Mouse (Mus musculus): Measurements from ENCODE around the gene Taf3.

Gene Taf3

DNA sequence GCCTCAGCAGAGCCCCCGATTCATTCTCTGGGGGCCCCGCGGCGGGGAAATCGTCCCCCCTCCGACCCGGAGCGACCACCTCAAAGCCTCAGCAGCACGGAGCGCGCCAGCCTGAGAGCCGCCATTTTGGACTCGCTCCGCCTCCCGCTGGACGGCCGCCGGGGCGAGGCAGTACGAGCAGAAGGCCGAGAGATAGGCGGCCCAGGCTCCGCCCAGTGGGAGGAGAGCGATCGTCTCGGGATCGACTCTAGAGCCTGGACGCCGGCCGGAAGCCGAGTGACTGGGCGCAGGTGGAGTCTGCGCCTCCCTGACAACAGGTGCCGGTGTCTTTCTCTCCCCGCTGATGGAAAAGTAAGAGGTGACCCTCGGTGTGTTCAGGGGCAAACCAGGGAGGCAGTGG lies at the start of gene Taf3:
Gene Taf3, minus strand, starts transcription at position 136 of the 400 bp plus-strand sequence.
- in situ Hi-C loops (cut with MboI, MseI): loop anchor here in 1 of 2 experiments (5.0 kb wide), 1 partner anchor 34 kb away; the partner anchor contains the start of genes Atp5c1 and Kin

GRCm38 (mm10) chr2:10094327-10095100 lies 46.1 kb upstream of the Taf3 start:
- in situ Hi-C loops (cut with MboI, MseI): no loop called here

DNA sequence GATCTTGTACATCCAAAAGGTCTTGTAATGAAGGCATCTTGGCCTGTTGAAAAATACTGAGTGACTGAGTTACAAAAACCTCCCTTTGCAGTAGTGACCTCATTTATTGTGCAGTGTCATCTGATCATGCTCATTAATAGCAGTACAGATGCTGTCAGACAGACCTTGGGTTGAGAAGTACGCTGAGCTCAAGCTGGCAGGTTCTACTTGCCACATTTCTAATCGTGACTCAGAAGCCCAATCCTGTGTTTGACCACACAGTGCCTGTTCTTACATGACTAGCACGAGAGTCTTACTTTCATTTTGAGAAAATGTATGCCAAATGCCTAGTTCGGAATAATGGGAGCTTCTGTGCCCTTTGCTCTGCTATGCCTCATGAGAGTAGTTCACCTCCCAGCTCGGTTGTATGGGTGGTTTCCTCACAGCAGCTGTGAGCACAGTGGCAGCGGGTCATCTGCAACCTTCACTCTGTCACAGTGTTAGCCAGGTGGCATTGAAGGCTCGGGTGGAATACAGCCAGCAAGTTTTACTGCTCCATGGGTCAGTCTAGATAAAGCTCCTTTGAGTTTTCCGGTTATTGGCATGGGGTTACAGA lies 39.0 kb upstream of the Taf3 start:
- in situ Hi-C loops (cut with MboI, MseI): loop anchor here in 1 of 2 experiments (10.0 kb wide), 1 partner anchor 1087 kb away; the partner anchor contains the start of gene Prkcq

GRCm38 (mm10) chr2:10082737-10083136 lies 34.3 kb upstream of the Taf3 start:
- in situ Hi-C loops (cut with MboI, MseI): loop anchor here (5.0 to 10.0 kb wide), 2 partner anchors 35 to 1092 kb away; partner anchors contain the start of genes Prkcq (in 1 of the 2) and Taf3 (in 1 of the 2)

GRCm38 (mm10) chr2:10081453-10082080 lies 33.2 kb upstream of the Taf3 start:
- in situ Hi-C loops (cut with MboI, MseI): loop anchor here (5.0 to 10.0 kb wide), 2 partner anchors 34 to 1093 kb away; partner anchors contain the start of genes Prkcq (in 1 of the 2) and Taf3 (in 1 of the 2)

- in situ Hi-C loops (cut with MboI, MseI): loop anchor here (5.0 to 10.0 kb wide), 2 partner anchors 33 to 1094 kb away; partner anchors contain the start of genes Prkcq (in 1 of the 2) and Taf3 (in 1 of the 2)
Measured at GRCm38 (mm10) chr2:10080310-10081010, 32.1 kb upstream of the Taf3 start, which contains the start of the genes Atp5c1 and Kin. Atp5c1 (minus strand) TSS chr2:10080510. Kin (plus strand) TSS chr2:10080593.

DNA sequence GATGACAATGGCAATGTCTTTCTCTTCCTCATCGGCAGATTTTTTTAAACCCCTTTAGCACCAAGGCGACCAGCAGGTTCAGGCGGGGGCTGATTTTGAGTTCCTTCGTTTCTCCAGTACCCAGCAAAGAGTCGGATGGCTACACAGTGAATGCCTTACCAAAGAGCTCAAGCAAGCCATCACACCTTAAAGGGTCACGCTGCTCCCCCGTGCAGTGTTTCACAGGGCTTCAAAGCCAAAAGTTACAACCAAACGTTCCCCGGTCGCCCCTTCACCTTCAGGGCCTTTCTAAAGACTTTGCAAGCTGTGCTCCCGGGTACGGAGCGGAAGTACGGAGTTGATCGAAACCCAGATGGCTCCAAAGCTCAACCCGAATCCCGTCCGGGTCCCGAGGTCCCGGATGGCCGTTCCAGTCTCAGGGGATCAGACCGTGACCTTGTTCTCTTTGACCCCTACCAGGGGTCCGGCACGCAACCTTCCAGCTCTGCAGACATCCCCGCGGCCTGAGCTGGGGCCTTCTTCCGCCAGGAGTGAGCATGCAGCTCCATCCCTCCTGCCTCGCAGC lies 31.4 kb upstream of the Taf3 start:
- in situ Hi-C loops (cut with MboI, MseI): loop anchor here (5.0 to 10.0 kb wide), 2 partner anchors 33 to 1095 kb away; partner anchors contain the start of genes Prkcq (in 1 of the 2) and Taf3 (in 1 of the 2)

- in situ Hi-C loops (cut with MboI, MseI): no loop called here
Measured at GRCm38 (mm10) chr2:10076675-10077074, 28.3 kb upstream of the Taf3 start.

DNA sequence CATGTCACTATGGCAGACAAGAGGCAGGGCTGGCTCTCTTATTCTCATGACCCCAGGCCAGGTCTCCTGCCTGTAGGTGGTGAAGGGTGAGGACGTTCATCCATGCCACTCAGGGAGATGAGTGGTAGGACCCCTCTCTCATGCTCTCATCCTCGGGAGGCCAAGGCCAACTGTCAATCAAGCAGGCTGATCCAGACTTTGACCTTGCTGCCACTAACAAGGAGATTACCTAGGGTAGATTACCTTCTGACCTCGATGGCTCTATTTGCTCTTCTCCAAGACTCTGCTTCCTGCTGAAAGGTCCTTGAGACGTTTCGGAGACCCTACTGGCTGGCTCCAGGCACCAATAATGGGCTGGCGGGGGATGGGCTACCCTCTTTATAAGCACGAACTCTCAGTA lies 26.1 kb upstream of the Taf3 start:
- in situ Hi-C loops (cut with MboI, MseI): no loop called here

DNA sequence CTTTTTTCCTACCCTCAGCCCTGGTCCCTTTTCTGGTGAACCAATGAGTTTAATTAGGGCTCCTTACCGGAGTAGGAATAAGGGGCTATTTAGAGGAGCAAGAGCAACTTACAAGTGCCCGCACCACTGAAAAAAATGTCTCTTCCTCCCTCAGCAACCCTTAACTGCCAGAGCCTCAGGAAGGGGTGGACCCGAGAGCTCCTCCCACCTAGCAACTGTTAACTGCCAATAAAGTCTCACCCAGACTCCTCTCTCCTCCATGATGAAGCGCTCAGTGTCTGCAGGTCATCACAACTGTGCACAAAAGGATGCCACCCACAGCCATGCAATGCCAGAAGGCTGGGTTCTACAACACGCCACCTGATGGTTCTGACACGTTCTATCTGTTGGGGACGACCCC lies 23.4 kb upstream of the Taf3 start:
- in situ Hi-C loops (cut with MboI, MseI): no loop called here

DNA sequence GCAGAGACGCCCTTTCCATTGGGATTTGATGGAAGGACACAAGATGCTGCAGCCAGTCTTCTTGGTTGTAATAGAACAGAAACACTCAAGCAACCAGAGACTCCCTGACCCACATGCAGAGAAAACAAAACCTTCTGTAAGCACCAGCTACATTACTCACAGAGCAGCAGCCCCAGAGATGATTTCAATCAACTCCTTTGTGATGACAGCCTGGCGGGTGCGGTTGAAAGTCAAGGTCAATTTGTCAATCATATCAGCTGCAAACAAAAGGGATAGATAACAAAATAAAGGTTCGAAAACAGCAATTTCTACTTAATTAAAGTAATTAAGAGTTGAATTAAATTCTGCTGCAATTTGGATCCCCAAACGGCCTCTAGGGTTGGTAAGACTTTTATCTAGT lies 10.4 kb upstream of the Taf3 start:
- in situ Hi-C loops (cut with MboI, MseI): loop anchor here in 1 of 2 experiments (10.0 kb wide), 1 partner anchor 1606 kb away; no protein-coding TSS in a partner anchor

- in situ Hi-C loops (cut with MboI, MseI): loop anchor here in 1 of 2 experiments (10.0 kb wide), 1 partner anchor 1613 kb away; no protein-coding TSS in a partner anchor
Measured at GRCm38 (mm10) chr2:10051996-10052395, 3.6 kb upstream of the Taf3 start.

DNA sequence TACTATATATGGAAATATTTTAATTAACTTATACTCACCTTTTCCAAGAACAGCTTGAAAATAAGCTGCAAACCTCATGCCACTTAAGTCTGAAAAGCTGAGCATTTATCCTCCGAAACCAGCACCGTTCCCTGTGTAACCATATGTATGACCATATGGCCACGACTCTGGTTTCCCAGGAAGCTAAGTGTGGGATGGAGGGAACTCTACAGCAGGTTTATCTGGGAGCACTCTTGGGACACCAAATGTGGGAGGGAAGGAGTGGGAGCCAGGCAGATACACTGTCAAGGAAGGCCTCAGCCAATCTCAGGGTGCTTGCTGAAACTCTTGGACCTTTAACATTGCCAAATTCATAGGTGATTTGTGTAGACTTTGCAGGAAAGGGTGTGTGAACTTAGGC lies 2.5 kb upstream of the Taf3 start:
- in situ Hi-C loops (cut with MboI, MseI): loop anchor here in 1 of 2 experiments (10.0 kb wide), 1 partner anchor 1614 kb away; no protein-coding TSS in a partner anchor

- in situ Hi-C loops (cut with MboI, MseI): loop anchor here in 1 of 2 experiments (5.0 kb wide), 1 partner anchor 33 kb away; the partner anchor contains the start of genes Atp5c1 and Kin
Measured at GRCm38 (mm10) chr2:10049456-10049855, 1.1 kb upstream of the Taf3 start.

- in situ Hi-C loops (cut with MboI, MseI): loop anchor here in 1 of 2 experiments (5.0 kb wide), 1 partner anchor 34 kb away; the partner anchor contains the start of genes Atp5c1 and Kin
Measured at GRCm38 (mm10) chr2:10047758-10048436, 499 bp downstream of the Taf3 start.

DNA sequence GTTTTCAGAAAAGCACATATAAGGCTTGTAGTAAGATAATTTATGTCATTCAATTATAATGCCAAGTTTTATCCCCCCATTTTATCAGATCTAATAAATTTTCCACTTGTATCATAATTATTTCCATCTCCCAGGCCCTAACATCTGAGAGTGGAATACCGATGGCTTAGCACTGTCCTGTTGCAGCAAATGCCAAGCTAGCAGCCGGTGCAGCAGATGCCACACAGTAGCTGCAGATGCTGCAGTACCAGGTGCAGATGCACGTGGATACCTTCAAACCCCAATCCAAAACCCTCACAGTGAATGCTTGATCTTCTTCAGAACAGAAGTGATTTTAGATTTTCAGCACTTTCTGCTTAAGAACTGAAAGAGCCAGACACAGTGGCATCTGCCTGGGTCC lies 13.4 kb downstream of the Taf3 start:
- in situ Hi-C loops (cut with MboI, MseI): no loop called here

GRCm38 (mm10) chr2:10033684-10034083 lies 14.7 kb downstream of the Taf3 start:
- in situ Hi-C loops (cut with MboI, MseI): no loop called here

DNA sequence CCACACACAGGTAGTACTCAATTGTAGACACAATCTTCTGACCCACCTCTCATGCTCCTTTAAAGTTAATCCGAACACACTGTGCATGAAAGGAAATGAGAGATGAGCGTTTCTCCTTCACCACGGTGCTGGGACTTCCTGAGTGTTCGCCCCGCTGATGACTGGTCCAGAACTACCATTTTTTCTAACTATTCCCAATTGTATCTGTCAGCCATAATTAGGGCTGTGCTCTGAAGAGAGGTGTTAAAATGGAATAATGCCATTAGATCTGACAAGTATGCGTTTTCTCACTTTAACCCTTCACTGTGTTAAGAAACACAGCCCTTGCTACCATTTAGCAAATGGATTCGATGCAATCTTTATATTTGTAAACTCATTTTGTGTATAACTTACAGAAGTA lies 18.6 kb downstream of the Taf3 start:
- in situ Hi-C loops (cut with MboI, MseI): no loop called here

- in situ Hi-C loops (cut with MboI, MseI): no loop called here
Measured at GRCm38 (mm10) chr2:10024264-10024663, 24.1 kb downstream of the Taf3 start.

GRCm38 (mm10) chr2:10021296-10021695 lies 27.1 kb downstream of the Taf3 start:
- in situ Hi-C loops (cut with MboI, MseI): no loop called here
